Mouse (Mus musculus): Measurements from ENCODE around the gene Apeh. TPM values are rescaled to one million over a fixed set of nuclear protein-coding genes. Genes with fewer than 3 reads are reported as not detected.
"Not testable (repeated sequence)": the region's sequence is repeated elsewhere in the genome, so short reads cannot be mapped to it uniquely, and the experiment has no call there.

Gene Apeh
- polyA plus RNA-seq, 1 experiment, result 69.6 TPM

DNA sequence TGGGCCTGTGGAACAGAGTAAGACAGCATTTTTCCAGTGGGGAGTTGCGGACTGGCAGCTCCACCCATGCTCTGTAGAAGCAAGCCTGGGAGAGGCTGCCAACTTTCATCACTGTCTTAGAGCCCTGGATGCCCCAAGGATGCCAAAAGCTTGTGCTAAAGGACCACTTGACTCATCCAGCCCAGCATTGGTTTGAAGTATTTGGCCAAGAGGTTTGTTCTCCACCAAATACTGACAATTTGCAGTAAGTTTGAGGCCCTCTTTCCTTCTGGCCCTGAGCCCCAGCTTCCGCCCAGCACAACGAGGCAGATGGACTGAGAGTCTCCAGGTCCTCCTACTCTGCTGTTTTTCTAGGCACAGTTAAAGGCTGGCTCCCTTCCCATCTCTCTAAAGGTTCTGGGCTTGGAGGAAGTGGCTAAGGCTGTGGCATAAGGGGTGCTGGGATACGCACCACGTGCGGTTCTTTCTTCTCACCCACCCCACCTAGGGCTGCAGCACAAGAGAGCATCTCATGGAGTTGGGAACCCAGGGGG, 42.6 kb upstream of the Apeh start:
- Histone ChIP-seq H3K4me3 (replicated peaks; ENCODE audit: insufficient read depth, low read depth, low read length) (no peak overlapping the region), H3K27ac (ENCODE audit: insufficient read depth, low read length) (peak overlapping the region; percentile 90), H3K4me1 (ENCODE audit: control insufficient read depth, insufficient read depth, low read length) (peaks cover 65% of the 10 kb centered on the region), H3K27me3 (ENCODE audit: control insufficient read depth, insufficient read depth, low read length) (no peaks in the 10 kb centered on the region)
- WGBS, result 9% methylated on average over 6 of the region's 6 CpGs
- TF ChIP-seq CTCF (IDR thresholded peaks at IDR 0.05; ENCODE audit: borderline replicate concordance, insufficient read depth, low read depth, low read length), result no peak
- no peak for TF ChIP-seq POLR2A (IDR thresholded peaks at IDR 0.05; ENCODE audit: borderline replicate concordance, insufficient read depth, low read length)
- DNase-seq, result peak; percentile 84 to 93

DNA sequence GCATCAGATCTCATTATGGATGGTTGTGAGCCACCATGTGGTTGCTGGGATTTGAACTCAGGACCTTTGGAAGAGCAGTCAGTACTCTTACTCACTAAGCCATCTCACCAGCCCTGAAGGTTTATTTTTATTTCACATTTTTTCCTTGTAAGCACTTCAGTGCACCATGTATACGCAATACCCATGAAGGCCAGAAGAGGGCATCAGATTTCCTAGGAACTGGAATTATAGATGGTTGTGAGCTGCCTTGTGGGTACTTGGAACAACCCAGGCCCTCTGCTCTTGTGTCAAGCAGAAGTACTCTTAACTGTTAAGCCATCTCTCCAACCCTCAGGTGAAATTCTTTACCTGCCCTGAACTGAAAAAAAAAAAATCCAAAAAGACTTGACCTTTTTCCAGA, 41.8 kb upstream of the Apeh start:
- 70% methylated on average over 1 of the region's 1 CpGs for WGBS
- TF ChIP-seq POLR2A (IDR thresholded peaks at IDR 0.05; ENCODE audit: borderline replicate concordance, insufficient read depth, low read length) (no peak), CTCF (IDR thresholded peaks at IDR 0.05; ENCODE audit: borderline replicate concordance, insufficient read depth, low read depth, low read length) (peak; percentile 33; the same call in 1 of the 2 replicates)
- DNase-seq, result peak; percentile 52 to 59
- Histone ChIP-seq H3K4me3 (replicated peaks; ENCODE audit: insufficient read depth, low read depth, low read length) (no peak overlapping the region), H3K27me3 (ENCODE audit: control insufficient read depth, insufficient read depth, low read length) (no peaks in the 10 kb centered on the region), H3K27ac (ENCODE audit: insufficient read depth, low read length) (peak overlapping the region; percentile 90), H3K4me1 (ENCODE audit: control insufficient read depth, insufficient read depth, low read length) (peaks cover 57% of the 10 kb centered on the region)

DNA sequence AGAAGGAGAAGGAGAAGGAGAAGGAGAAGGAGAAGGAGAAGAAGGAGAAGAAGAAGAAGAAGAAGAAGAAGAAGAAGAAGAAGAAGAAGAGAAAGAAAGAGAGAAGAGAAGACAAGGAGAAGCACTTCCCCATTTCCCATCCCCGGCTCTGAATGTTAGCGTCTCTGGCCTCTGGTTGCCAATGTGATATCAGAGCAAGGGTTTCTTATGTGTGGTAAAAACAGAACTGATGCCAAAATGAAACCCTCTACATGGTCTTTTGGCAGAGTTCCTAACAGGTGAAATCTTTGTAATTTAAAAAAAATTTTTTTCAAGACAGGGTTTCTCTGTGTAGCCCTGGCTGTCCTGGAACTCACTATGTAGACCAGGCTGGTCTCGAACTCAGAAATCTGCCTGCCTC, 41.3 kb upstream of the Apeh start:
- H3K27ac ChIP-seq (ENCODE audit: insufficient read depth, low read length); H3K27me3 ChIP-seq (ENCODE audit: control insufficient read depth, insufficient read depth, low read length); DNase-seq; H3K4me3 ChIP-seq (replicated peaks; ENCODE audit: insufficient read depth, low read depth, low read length): not testable (repeated sequence)
- H3K4me1 ChIP-seq (ENCODE audit: control insufficient read depth, insufficient read depth, low read length), result peaks cover 52% of the 10 kb centered on the region
- 92% methylated on average over 3 of the region's 3 CpGs for WGBS

DNA sequence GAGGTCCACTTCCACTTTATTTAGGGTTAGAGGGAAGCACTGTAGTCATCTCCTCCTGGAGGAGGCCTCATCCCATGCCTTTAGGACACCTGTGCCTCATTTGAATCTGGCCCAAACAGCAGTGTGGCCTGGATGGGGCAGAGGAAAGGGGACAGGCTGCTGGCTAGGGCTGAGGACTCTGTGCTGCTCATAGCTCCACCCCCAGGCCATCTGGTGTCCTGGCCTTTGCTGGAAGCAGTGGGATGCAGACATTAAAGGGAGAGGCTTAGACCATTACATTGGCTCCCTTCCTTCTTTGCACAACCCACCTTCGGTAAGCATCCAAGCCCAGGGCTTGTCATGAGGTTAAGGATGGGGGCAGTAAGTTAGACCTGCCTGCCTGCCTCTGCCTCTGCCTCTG, 39.1 kb upstream of the Apeh start:
- WGBS, result 19% methylated on average over 1 of the region's 1 CpGs
- Histone ChIP-seq H3K27ac (ENCODE audit: insufficient read depth, low read length) (peak overlapping the region; percentile 69), H3K4me3 (replicated peaks; ENCODE audit: insufficient read depth, low read depth, low read length) (peak overlapping the region; percentile 24), H3K4me1 (ENCODE audit: control insufficient read depth, insufficient read depth, low read length) (peaks cover 56% of the 10 kb centered on the region), H3K27me3 (ENCODE audit: control insufficient read depth, insufficient read depth, low read length) (no peaks in the 10 kb centered on the region)
- TF ChIP-seq POLR2A (IDR thresholded peaks at IDR 0.05; ENCODE audit: borderline replicate concordance, insufficient read depth, low read length), result peak; percentile 31; the same call in 1 of the 2 replicates
- TF ChIP-seq CTCF (IDR thresholded peaks at IDR 0.05; ENCODE audit: borderline replicate concordance, insufficient read depth, low read depth, low read length), result no peak
- DNase-seq, result peak; percentile 85 to 93

DNA sequence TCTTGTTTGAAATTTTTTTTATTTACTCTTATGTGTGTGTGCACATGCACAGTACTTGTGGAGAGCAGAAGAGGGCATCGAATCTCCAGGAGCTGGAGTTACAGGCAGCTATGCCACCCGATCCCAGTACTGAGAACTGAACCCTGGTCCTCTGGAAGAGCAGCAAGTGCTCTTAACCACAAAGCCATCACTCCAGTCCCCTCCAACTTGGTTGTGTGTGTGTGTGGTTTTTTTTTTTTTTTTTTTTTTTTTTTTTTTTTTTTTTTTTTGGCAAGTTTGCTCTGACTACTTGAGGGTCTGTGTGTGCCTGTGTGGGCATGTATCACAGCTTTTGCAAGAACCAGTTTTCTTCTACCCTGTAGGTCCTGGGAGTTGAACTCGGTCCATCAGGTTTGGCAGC, 38.0 kb upstream of the Apeh start:
- peaks cover 57% of the 10 kb centered on the region for H3K4me1 ChIP-seq (ENCODE audit: control insufficient read depth, insufficient read depth, low read length)
- H3K27ac ChIP-seq (ENCODE audit: insufficient read depth, low read length), result no peak overlapping the region
- WGBS, result 69% methylated on average over 3 of the region's 3 CpGs
- TF ChIP-seq CTCF (IDR thresholded peaks at IDR 0.05; ENCODE audit: borderline replicate concordance, insufficient read depth, low read depth, low read length), result no peak
- TF ChIP-seq POLR2A (IDR thresholded peaks at IDR 0.05; ENCODE audit: borderline replicate concordance, insufficient read depth, low read length), result no peak
- no peaks in the 10 kb centered on the region for H3K27me3 ChIP-seq (ENCODE audit: control insufficient read depth, insufficient read depth, low read length)
- H3K4me3 ChIP-seq (replicated peaks; ENCODE audit: insufficient read depth, low read depth, low read length), result no peak overlapping the region
- DNase-seq, result no peak

DNA sequence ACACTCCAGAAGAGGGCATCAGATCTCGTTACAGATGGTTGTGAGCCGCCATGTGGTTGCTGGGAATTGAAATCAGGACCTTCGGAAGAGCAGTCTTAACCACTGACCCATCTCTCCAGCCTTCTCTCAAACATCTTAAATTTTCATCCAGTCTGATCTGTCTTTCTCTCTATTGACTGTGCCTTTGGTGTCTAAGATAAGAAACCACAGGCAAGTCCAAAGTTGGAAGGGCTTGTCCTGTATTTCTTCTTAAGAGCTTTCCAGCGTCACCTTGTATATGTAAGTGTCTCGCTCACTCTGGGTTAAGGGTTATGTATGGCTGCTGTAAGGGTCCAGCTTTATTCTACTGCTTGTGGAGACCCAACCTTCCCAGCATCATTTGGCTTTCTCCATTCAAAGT, 37.1 kb upstream of the Apeh start:
- 94% methylated on average over 5 of the region's 5 CpGs for WGBS
- no peak for DNase-seq
- peaks cover 57% of the 10 kb centered on the region for H3K4me1 ChIP-seq (ENCODE audit: control insufficient read depth, insufficient read depth, low read length)
- no peak overlapping the region for H3K27ac ChIP-seq (ENCODE audit: insufficient read depth, low read length)
- H3K4me3 ChIP-seq (replicated peaks; ENCODE audit: insufficient read depth, low read depth, low read length), result no peak overlapping the region
- no peak for TF ChIP-seq CTCF (IDR thresholded peaks at IDR 0.05; ENCODE audit: borderline replicate concordance, insufficient read depth, low read depth, low read length)
- TF ChIP-seq POLR2A (IDR thresholded peaks at IDR 0.05; ENCODE audit: borderline replicate concordance, insufficient read depth, low read length), result no peak
- H3K27me3 ChIP-seq (ENCODE audit: control insufficient read depth, insufficient read depth, low read length), result no peaks in the 10 kb centered on the region

DNA sequence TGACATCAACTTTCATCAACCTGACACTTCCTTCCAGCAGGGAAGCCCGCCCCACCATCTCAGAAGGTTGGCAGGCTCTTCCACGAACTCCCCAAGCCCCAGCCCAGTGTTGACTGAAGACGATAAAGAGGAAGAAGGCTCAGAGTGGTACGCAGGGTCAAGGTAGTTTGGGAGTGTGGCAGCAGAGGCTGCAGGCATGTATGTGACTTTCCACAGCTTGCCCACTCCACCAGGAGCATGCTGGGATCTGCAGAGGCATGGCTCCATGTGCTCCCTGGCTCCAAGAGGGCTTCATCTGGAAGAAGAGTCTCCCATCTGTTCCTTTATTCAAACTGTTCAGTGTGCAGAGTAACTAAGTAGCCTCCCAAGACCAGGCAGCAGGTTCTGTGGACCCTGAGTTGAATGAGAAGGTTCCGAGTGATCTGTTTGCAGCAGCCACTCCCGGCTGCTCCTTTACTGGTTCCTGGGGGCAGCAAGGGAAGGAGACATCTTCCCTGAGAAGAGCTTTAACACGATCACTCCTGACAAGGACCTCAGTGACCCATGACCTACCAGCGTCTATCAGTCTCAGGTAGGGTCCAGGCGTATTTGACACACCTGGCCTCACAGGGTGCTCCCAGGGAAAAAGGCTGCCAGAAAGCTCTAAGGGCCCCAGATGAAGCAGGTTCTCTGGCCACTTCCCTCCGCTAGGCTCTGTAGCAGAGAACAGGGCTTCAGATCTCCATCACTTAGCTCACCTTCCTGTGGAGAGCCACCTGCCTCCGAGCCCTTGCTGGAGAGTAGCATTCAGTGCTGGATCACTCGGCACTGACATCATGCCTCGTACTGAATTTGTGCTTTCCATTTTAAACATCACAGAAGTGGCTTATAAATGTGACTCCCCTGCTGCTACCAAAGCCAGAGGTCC, 34.9 kb upstream of the Apeh start:
- Histone ChIP-seq H3K4me1 (ENCODE audit: control insufficient read depth, insufficient read depth, low read length) (peaks cover 75% of the 10 kb centered on the region), H3K27ac (ENCODE audit: insufficient read depth, low read length) (peak overlapping the region; percentile 65), H3K4me3 (replicated peaks; ENCODE audit: insufficient read depth, low read depth, low read length) (no peak overlapping the region), H3K27me3 (ENCODE audit: control insufficient read depth, insufficient read depth, low read length) (no peaks in the 10 kb centered on the region)
- WGBS, result 19% methylated on average over 13 of the region's 13 CpGs
- TF ChIP-seq CTCF (IDR thresholded peaks at IDR 0.05; ENCODE audit: borderline replicate concordance, insufficient read depth, low read depth, low read length), result no peak
- TF ChIP-seq POLR2A (IDR thresholded peaks at IDR 0.05; ENCODE audit: borderline replicate concordance, insufficient read depth, low read length), result no peak
- DNase-seq, result peak; percentile 73 to 81

DNA sequence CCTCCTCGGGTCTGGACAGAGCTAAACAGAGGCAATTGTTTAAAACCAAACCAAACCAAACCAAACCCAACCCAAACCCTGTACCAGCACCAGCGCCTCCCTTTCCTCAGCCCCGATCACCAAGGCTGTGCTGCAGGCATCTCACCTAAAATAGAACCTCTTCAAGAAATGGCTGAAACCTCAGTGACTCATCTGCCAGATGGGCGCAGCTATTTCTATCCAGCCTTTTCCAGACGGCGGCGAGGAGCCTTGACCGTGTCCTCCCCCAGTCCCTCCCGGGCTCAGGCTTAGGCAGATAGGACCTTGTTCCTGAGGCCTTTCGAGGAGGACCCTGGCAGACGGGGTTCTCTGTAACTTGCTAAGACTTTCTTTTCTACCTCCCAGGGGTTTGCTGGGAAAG, 33.8 kb upstream of the Apeh start:
- H3K27ac ChIP-seq (ENCODE audit: insufficient read depth, low read length), result peak overlapping the region; percentile 65
- H3K4me1 ChIP-seq (ENCODE audit: control insufficient read depth, insufficient read depth, low read length), result peaks cover 78% of the 10 kb centered on the region
- no peak overlapping the region for H3K4me3 ChIP-seq (replicated peaks; ENCODE audit: insufficient read depth, low read depth, low read length)
- peak; percentile 65 to 76 for DNase-seq
- 31% methylated on average over 11 of the region's 11 CpGs for WGBS
- TF ChIP-seq POLR2A (IDR thresholded peaks at IDR 0.05; ENCODE audit: borderline replicate concordance, insufficient read depth, low read length), result no peak
- TF ChIP-seq CTCF (IDR thresholded peaks at IDR 0.05; ENCODE audit: borderline replicate concordance, insufficient read depth, low read depth, low read length), result no peak
- H3K27me3 ChIP-seq (ENCODE audit: control insufficient read depth, insufficient read depth, low read length), result no peaks in the 10 kb centered on the region
